Mouse (Mus musculus): ENCODE measurements around the gene Ripor1. TPM values are rescaled to one million over a fixed set of nuclear protein-coding genes. Genes with fewer than 3 reads are reported as not detected.

The Ripor1 gene
- total RNA-seq, 2 experiments from 2014 or later = 18.9 to 20.6 TPM

DNA sequence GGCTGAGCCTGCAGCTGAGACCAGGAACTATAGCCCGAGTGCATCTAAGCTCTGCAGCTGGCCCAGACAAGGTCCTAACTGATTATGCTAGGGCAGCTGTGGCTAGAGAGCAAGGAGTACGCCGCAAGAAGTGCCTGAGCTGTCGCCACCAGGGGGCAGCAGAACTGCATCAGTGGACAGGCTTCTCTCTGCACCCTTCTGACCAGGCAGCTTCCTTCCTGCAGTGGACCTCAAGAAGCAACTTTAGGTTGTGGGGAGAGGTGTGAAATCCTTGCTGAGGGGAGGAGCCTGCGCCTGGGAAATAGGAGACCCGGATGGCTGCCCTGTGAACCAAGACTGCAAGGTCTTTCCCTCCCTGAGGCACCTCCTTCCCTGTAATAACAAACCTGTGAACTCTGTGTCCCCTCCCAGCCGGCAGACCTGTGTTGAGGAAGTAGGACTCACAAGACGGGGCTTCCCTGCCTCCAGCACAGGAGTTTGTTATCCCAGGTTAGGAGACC, 17.4 kb downstream of the Ripor1 start:
- peak; percentile 94 for DNase-seq
- intact Hi-C loops (cut with DNase I; ENCODE audit: low total_unique reads) = loop anchor here (5.0 kb wide), 2 partner anchors 45 to 60 kb away; no protein-coding TSS in a partner anchor

GRCm38 (mm10) chr8:105623118-105623517, 18.1 kb downstream of the Ripor1 start:
- intact Hi-C loops (cut with DNase I; ENCODE audit: low total_unique reads) = loop anchor here (5.0 kb wide), 2 partner anchors 44 to 59 kb away; no protein-coding TSS in a partner anchor
- DNase-seq = no peak

- intact Hi-C loops (cut with DNase I; ENCODE audit: low total_unique reads) = loop anchor here (5.0 kb wide), 2 partner anchors 44 to 59 kb away; no protein-coding TSS in a partner anchor
- no peak for DNase-seq
Observed at GRCm38 (mm10) chr8:105623679-105624245, 18.7 kb downstream of the Ripor1 start.

- intact Hi-C loops (cut with DNase I; ENCODE audit: low total_unique reads) = loop anchor here (5.0 kb wide), 2 partner anchors 43 to 58 kb away; no protein-coding TSS in a partner anchor
- no peak for DNase-seq
Observed at GRCm38 (mm10) chr8:105624401-105624800, 19.3 kb downstream of the Ripor1 start.

DNA sequence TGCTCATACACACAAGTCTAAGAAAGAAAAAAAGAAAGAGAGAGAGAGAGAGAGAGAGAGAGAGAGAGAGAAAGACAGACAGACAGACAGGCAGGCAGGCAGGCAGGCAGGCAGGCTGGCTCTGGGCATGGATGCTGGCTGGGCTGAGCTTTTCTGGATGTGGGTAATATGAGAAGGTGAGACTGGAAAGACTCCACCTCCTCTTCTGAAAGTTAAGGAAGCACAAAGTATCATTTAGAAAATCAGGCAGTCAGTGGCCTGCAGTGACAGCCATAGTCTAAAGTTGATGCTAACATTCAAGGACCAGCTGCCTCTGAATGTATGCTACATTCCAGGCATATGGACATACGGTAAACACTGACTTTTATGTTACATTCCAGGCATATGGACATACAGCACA, 19.8 kb downstream of the Ripor1 start:
- intact Hi-C loops (cut with DNase I; ENCODE audit: low total_unique reads) = loop anchor here (5.0 kb wide), 2 partner anchors 42 to 57 kb away; no protein-coding TSS in a partner anchor
- DNase-seq = no peak

DNA sequence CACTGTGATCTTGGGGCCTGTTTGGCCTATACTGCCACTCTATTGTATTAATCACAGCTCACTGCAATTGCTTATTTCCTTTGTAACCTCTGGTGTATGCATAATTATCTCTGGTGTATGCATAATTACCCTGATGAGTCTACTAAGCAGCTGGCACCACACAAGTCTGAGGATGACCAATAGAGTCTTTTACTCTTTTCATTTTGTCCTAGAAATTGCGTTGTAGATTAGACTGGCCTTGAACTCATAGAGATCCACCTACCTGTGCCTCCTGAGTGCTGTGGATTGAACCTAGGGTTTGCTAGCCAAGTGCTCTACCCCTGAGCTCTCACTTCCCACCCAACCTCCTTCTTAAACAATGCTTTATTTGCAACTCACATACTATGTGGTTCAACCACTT, 21.0 kb downstream of the Ripor1 start:
- DNase-seq = no peak
- intact Hi-C loops (cut with DNase I; ENCODE audit: low total_unique reads) = no loop called here

GRCm38 (mm10) chr8:105629337-105629736, 24.3 kb downstream of the Ripor1 start:
- intact Hi-C loops (cut with DNase I; ENCODE audit: low total_unique reads) = no loop called here
- no peak for DNase-seq

GRCm38 (mm10) chr8:105634771-105635458, 29.9 kb downstream of the Ripor1 start:
- DNase-seq = no peak
- intact Hi-C loops (cut with DNase I; ENCODE audit: low total_unique reads) = no loop called here

- no peak for DNase-seq
- intact Hi-C loops (cut with DNase I; ENCODE audit: low total_unique reads) = no loop called here
Observed at GRCm38 (mm10) chr8:105635481-105635880, 30.4 kb downstream of the Ripor1 start.

GRCm38 (mm10) chr8:105636018-105636962, 31.2 kb downstream of the Ripor1 start, which contains the start of gene Ctcf:
Gene Ctcf, plus strand, starts transcription at chr8:105636568.
- intact Hi-C loops (cut with DNase I; ENCODE audit: low total_unique reads) = no loop called here
- peak; percentile 94 for DNase-seq

- intact Hi-C loops (cut with DNase I; ENCODE audit: low total_unique reads) = no loop called here
- DNase-seq = no peak
Observed at GRCm38 (mm10) chr8:105636963-105637510, 32.0 kb downstream of the Ripor1 start, which contains the start of gene Agrp. Gene Agrp, minus strand, starts transcription at chr8:105637393.

- intact Hi-C loops (cut with DNase I; ENCODE audit: low total_unique reads) = no loop called here
- no peak for DNase-seq
Observed at GRCm38 (mm10) chr8:105637601-105638041, 32.6 kb downstream of the Ripor1 start.

DNA sequence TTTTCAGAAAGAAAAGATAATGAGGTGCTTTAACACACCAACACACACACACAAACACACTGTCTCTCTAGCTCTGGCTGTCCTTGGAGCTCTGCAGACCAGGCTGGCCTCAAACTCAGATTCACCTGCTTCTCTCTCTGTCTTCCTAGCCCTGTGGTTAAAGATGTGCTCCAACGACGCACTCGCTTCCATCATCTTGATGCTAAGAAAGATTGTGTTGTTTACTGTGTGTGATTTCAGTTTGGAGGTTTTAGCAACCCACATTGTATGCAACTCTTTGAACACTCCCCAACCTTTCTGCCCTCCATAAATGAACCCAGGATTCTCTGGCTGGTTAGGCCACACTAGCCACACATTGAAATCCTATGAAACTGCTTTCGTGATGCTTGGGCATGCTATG, 33.5 kb downstream of the Ripor1 start:
- no peak for DNase-seq
- intact Hi-C loops (cut with DNase I; ENCODE audit: low total_unique reads) = no loop called here

DNA sequence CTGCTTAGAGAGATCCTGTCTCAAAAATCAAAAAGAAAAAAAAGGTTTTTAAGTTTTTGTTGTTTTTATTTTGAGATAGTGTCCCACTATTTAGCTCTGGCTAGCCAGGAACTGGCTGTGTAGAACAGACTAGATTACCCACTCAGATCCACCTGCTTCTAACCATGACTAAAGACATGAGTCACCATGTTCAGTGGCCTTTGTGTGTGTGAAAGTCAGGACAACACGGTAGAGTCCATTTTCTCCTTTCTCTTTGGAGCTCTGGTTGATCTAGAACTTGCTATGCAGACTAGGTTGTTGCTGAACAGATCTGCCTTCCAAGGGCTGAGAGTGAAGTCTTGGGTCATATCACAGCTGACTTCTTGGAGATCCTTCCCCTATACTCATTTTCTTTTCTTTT, 34.8 kb downstream of the Ripor1 start:
- DNase-seq = no peak
- intact Hi-C loops (cut with DNase I; ENCODE audit: low total_unique reads) = no loop called here

- intact Hi-C loops (cut with DNase I; ENCODE audit: low total_unique reads) = no loop called here
- no peak for DNase-seq
Observed at GRCm38 (mm10) chr8:105640511-105640910, 35.5 kb downstream of the Ripor1 start.

DNA sequence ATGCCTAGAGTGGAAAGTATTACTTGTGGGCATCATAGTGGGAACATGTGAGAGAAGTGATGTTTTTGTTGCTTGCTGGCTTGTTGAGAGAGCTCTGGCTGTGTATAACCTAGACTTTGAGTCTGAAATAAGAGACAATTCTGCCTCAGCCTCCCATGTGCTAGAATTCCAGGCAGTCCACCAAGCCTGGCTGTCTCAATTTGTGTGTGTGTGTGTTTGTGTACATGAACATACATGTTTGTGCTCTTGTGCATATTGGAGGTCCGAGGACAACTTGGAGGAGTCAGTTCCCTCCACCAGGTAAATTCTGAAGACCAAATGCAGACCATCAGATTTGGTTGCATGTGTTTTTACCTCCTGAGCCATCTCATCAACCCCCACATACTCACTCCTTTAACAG, 40.1 kb downstream of the Ripor1 start:
- intact Hi-C loops (cut with DNase I; ENCODE audit: low total_unique reads) = no loop called here

GRCm38 (mm10) chr8:105648929-105649328, 43.9 kb downstream of the Ripor1 start:
- intact Hi-C loops (cut with DNase I; ENCODE audit: low total_unique reads) = no loop called here

More for the DNA sequence above, 40.1 kb downstream of the Ripor1 start:
- DNase-seq = no peak

DNA sequence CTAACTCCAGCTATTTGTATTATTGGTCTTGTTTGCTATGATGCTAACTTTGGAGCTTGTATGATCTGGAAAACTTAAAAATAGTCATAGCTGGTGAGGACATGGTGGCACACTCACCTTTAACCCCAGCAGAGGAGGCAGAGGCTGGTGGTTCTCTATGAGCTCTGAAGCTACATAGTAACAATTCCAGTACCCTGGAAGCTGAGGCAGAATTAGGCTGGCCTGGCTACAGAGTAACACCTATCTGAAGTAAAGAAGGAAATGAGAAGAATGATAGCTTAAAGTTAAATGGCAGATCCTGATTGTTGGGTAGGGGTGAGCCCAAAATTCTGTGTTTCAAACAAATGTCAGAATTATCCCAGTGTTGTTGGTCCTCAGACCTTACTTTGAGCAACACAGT, 52.6 kb downstream of the Ripor1 start:
- no peak for DNase-seq
- intact Hi-C loops (cut with DNase I; ENCODE audit: low total_unique reads) = no loop called here

More at GRCm38 (mm10) chr8:105648929-105649328, 43.9 kb downstream of the Ripor1 start:
- no peak for DNase-seq

DNA sequence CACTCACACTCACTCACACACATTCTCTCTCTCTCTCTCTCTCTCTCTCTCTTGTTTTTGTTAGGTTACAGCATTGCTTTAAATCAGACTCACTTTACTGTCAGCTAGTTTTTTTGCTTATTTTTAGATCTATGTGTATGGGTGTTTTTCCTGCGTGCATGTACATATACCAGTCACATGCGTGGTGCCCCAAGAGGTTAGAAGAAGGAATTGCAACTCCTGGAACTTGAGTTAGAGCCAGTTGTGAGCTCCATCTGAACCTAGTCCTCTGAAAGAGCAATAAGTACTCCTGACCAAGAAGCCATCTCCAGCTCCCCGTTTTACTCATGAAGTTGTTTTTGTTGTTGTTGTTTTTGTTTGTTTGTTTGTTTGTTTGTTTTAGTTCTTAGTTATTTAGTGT, 56.1 kb downstream of the Ripor1 start:
- DNase-seq = no peak
- intact Hi-C loops (cut with DNase I; ENCODE audit: low total_unique reads) = no loop called here
